Mouse (Mus musculus): Measurements from ENCODE around the gene Knstrn. TPM values are rescaled to one million over a fixed set of nuclear protein-coding genes. Genes with fewer than 3 reads are reported as not detected.

The Knstrn gene
- polyA plus RNA-seq (2017; shearing (Covaris generic)), result 10 to 100 TPM; 23.7 to 30.8 TPM

DNA sequence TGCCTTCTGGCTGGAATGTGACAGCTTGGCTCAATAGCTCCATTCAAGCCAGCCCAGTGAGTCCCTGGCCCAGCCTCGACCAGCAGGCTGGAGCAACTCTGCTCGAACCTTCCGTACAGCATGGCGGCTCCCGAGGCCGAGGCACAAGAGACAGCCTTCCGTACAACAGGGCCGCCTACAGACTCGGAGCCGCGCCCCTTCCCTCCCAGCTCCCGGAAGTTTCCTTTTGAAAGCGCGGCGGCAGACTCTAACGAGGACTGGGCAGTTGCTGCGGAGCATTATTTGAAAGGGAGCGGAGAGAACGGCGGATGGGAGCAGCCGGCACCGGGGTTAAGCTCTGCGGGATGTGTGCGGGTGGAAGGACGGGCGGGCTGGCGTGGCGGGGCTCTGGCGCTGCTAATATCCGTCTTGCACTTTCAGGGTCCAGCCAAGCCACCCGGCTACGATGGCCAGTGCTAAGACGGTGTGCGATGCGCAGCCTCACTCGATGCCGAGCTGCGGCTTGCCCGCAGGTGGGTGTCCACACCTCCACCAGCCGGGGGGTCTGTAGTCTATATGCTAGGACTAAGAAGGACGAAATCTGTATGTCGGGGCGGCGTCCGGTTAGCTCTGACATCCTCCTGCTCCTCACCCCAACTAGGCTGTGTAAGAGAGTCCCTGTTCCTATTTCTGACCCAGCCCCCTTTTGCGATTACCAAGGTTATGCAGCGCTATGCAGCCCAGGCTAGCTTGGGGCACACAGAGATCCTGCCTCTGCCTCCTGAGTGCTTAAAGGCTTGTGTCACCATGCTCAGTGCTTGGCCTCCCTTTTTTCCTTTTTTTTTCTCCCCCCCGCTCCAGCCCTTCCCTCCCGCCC lies at the start of gene Knstrn:
TSS of gene Knstrn (plus strand) at position 23 of the 856 bp plus-strand sequence.
- peak; percentile 100 for ATAC-seq

DNA sequence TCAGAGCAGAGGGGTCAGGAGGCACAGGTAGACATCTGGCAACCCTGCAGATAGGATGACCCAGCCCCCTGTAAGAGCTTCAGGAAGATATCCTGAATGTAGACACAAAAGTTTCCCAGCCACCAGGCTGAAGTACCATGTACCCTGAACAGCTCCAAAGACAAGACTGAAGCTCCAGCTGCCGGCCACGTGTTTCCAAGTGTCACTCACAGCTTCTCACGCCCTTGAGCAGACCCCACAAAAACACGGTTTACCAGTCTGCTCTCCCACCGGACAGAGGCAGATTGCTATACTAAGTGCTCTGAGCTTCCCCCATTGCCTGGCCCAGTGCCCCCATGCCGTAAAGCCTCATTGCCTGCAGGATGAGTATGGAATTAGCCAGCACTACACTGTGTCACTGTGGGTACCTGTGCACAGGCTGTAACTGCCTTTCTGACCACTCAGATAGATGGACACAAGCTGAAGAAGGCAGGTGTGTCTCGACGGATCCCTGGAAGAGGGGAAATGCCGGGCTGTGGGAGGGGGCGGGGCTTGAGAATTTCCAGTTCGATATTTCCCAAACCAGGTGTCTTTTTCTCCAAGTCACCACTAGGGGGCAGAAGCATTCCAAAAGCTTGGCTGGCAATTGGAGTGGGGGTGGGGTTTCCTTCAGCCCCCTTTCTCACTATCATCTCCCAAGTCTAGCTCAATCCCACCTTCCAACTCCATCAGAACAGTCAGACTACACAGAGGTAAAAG lies 49.5 kb upstream of the Knstrn start:
- no peak for ATAC-seq

DNA sequence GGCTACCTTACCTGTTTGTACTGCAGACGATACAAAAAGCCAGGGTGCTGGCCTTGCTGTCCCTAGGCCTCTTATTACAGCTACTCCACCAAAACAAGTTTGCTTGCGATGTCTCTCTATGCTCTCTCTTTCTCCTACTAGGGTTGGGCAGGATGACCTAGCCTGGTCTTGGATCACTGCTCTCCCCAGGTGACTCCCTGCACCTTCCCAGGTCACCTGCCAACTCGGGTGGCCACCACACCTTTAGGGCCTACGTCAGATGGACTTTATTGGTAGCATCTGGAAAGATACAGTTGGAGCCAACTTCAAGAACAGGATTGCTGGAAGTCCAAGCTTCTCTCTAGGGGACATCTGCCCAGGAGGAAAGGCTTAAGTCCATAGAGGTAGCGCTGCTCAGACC lies 48.9 kb upstream of the Knstrn start:
- ATAC-seq, result no peak

DNA sequence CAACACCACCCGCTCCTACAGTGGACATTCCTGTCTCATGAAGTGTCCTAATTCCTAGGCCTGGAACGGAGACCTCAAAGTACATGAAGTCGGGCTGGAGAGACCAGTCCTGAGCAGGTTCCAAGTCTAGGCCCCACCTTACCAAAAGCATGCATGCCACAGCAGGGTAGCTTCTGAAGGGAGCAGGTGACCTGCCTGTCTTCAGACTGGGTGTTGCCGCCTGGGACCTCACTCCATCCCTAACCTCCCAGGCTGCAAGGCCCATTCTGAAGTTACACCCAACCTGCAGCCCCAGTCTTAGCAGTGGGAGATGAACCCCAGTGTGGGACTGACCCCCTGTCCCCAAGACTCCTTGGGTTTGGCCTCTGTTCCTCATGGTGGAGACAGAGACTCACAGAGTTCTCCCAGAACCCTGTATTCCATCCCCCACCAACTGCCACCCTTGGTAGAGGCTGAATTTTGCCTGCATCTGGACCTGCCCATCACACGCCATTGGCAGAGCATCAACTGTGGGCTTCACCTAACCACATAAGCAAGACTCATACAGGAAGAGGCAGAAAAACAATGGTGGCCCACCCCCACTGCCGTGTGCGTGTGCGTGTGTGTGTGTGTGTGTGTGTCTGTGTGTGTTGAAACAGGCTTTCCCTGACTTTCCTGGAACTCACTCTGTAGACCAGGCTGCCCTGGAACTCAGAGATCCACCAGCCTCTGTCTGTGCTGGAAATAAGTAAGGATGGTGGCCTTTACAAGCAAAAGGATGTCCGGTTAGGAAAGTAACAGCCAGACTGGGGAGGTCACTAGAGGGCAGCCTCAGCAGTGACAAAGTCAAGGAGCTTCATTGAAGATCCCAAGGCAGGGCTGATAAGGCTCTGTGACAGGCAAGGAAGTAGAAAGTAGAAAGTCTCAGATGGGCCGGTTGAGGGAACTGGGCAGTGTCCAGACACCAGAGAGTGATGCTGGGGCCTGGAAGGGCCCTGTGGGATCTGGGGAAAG lies 47.5 kb upstream of the Knstrn start:
- no peak for ATAC-seq

DNA sequence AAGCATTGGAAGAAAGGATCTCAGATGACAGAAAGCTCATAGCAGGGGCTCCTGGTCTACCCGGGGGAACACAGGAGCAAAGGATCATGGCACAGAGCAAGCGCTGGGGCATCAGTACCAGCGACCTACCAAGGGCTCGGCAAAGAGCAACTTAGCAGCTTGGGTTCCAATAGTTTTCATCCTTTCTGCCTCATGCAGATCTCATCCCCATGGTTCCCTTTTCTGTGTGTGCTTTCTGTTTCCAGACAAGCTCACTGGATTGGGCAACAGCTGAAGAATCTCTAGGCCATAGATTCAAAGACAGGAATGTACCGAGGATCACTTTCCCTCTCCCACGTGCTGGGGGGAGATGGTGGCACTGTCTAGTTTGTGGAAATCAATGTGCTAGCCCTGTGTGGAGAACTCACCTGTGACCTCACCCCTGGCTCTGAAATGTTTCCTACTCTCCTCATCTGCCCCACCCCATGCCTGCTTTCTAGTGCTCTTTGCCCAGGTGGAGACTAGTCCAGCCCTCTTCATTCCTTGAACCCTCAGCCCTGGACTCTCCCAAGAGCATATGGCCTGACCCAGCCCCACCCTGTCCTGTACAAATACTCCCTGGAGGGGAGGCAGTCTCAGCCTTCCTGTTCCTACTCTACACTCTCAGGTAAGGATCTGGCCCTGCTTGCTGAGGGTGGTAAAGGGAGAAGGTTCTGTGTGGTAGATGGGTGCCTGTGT lies 41.5 kb upstream of the Knstrn start, which contains the start of gene Phgr1:
TSS of gene Phgr1 (plus strand) at position 612 of the 717 bp plus-strand sequence.
- ATAC-seq, result no peak

DNA sequence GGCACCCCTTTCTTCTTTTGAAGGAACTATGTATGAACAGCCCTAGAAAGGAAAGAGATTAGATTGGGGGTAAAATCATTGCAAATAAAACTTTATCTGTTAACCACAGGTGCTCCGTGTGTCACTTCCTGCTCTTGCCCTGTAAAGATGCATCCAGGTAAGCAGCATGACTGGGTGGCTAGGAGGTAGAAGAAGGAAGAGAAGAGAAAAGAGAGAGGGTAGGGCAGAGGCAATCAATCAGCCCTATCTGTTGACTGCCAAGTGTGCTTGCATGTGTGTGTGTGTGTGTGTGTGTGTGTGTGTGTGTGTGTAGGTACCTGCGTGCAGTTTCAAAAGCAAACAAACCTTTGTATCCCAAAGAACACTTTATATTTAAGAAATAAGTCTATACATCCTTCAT lies 39.3 kb upstream of the Knstrn start:
- ATAC-seq, result no peak

DNA sequence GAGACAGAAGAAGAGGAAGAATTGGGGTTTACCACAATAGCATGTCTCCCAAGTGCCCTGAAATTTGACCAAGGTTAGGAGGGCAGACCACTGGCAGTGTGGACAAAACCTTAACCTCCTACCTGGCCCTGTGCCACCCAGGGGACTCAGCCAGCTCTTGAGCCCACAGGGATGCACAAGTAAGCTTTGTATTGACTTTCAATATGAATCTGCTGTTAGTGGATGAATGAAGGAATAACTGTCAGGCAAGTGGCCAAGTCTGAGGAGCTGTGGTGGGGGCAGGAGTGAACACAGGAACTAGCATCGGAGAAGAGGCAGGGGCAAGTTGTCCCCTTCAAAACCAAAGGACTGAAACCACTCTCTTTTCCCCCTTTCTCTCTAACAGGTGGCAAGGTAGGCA lies 38.4 kb upstream of the Knstrn start:
- ATAC-seq, result no peak

DNA sequence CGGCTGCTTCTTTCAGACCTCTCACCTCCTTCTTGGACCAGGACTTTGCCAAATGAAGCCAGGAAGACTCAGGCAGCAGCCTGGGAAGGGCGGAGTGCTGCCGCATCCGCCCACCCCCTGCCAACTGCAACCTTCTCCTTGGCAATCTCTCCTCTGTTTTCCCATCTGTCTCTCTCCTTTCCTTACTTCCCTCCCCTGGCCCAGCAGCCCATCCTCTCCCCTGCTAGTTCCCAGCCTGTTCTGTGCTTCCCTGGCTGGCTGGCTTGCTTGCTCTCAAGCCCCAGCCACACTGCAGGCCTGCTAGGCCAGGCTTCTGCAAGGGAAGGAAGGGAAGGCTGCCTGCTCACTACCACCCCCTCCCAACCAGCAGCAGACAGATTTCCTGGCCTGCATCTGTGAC lies 38.0 kb upstream of the Knstrn start:
- no peak for ATAC-seq

DNA sequence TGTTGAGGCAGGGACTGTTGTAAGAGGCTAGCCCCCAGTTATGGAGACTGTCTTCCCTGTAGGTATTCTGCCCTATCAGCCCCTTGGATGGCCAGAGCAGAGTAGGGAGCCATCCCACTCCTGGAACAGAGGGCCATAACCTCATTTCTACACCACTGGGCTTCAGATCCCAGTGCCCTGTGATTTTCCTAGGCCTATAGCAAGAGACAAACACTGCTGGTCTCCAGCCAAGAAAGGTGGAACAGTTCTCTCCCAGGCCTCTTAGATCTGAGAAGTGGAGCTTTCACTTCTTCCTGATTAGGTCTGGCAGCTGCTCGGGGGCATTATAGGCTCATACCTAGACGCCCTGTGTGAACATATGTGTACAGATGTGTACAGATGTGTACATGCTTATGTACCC lies 37.5 kb upstream of the Knstrn start:
- ATAC-seq, result no peak

DNA sequence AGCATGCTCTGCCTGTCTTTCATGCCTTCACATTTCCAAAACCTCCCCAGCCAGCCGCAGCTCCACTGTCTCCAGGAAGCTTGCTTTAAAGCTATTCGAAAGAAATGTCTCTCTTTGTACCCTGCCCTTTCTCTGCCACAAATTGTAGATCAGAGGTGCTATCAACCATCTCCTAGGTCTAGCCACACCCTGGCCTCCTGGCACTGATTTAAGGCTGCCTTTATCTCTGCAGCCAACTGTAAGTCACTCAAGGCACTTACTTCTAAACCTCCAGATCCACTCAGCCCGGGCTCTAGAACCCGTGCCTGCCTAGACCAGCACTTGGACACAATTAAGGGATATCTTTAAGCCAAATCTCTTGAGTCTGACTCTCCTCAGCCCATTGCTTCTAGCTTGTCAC lies 35.4 kb upstream of the Knstrn start:
- no peak for ATAC-seq

DNA sequence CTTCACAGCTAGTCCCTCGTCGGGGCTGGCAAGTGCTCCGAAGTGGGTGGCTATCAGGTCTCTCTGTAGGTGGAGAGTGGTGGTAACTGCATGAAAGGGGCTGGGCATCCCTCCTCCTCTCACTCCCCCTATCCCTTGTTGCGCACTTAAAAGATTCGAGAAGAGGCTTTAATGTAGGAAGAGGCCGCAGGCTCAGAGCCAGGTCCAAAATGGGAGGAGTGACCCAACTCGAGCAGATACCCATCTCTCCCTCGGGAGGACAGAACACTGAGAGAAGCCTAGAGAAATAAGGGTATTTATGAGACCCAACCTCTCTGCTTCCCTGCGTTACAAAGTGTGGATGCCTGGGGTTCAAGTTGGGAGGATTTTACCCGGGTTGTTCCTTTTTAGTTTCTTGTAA lies 34.7 kb upstream of the Knstrn start:
- ATAC-seq, result no peak

DNA sequence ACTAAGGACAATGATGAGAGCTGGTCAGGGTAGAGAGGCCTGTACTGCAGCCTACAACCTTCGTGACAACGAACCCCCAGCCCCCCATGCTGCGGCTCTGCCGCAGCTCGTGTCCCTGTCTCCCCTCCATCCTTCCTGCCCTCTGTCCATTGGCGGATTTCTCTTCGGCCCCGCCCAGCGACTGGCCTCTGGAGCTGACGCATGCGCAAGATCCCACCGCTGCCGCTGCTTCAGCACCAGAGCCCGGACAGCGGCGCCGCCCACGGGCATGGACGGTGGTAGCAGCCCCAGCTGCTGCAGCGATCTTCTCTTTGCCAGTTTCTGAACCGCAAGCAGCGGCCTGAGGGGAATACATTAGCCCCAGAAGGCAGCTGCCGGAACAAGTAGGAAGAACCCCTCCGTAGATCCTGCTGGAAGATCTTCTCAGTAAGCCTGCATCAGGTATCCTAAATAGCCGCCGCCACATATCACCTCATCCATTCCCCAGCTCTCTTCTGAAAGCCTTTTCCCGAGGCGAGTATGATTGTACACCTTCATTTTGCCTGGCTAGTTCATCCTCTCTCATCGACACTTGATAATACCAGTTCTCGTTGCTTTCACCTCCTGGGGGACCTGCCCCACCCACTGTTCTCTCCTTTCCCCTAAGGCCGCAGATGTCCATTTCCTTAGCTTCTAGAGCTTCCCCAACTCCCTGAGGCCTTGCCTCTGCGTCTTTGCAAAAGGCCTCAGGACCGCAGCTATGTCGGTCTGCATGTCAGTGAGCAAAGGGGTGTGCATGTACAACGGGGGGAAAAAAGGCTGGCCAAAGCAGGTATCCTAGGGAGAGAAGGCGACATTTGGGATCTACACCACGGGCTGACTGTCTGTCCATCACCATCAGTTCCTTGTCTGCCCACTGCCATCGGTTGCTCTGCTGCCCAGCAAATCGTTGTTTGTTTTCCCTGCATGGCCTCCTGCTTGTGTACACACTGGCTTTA lies 34.0 kb upstream of the Knstrn start, which contains the start of gene Disp2:
TSS of gene Disp2 (plus strand) at position 216 of the 977 bp plus-strand sequence.
- no peak for ATAC-seq

DNA sequence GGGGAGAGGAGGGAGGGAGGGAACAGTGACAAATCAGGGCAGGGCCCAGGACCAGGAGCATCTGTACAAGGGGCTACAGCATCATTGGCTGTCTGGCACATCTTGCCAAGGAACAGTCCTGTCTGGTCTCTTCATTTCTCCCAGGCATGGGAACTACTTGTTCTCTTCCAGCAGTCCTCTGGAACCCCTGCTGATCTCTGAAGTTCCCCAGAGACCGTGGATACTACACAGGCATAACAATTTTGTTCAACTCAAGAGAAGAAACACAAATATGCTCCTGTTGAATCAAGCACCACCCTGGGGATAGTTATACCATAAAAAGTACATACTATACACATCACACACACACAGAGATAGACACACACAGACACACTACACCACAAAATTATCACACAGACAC lies 32.7 kb upstream of the Knstrn start:
- no peak for ATAC-seq

DNA sequence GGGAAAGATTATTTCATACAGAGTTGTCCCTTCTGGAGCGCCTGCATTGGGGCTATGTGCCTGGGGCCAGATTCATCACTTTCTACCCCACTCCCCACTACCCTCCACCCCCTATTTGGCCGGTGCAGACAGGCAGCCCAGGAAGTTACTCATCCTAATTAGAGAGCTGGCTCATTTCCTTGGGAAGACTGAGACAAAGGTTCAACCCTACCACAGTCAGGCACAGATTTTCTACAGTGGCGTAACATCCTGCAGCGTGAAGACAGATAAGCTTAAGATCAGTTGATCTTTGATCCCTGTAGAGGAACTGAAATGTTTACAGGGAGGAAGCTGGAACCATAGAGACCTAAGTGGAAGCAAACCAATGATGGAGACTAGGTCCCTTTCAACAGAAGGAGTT lies 31.5 kb upstream of the Knstrn start:
- no peak for ATAC-seq

DNA sequence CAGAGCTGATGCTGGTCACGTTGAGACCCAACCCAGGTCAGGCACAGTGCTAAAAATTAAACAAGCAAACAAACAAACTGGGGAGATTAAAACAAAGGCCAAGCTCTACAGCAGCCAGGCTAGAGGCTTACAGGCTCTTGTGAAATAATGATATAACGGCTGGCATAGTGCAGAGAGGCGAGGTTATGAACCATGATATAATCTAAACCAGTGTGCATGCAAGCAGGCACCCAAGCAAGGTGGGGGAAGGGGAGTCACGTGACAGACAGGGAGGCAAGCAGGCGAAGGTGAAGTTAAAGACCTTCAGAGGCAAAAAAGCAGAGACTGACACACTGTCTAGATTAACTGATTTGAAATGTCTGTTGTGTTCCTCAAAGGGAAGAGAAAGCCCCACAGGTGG lies 30.7 kb upstream of the Knstrn start:
- no peak for ATAC-seq

DNA sequence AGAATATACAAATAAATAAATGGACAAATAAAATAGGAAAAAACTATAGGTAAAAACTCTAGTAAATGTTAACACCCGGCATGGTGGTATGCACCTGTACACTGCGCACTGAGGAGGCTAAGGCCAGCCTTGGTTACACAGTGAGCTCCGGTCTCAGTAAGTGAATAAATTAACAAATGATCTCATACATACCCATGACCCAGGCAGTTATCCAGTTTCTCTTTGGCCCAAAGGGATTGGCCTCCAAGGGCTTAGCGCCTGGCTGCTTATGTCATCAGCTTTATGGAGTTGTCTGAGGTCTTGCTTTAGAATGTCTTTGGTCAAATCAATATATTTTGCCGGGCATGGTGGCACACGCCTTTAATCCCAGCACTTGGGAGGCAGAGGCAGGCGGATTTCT lies 30.1 kb upstream of the Knstrn start:
- ATAC-seq, result no peak

DNA sequence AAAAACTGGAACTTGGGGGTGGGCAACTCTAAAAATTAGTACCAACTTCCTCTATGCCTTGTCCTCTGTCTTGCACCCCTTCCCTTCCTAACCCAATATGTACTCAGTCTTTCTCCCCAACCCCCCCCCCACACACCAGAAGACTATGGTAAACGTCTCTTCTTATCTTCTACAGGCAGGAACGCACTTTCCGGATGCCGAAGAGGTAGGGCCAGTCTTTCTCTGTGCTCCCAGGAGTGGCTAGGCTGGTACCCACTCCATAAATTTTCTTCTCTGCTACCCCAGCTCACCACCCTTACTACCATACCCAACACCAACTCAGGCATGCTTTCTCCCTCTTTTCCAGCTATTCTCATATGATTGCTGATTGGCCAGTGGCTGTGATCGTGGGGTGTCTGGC lies 27.3 kb upstream of the Knstrn start:
- ATAC-seq, result no peak

DNA sequence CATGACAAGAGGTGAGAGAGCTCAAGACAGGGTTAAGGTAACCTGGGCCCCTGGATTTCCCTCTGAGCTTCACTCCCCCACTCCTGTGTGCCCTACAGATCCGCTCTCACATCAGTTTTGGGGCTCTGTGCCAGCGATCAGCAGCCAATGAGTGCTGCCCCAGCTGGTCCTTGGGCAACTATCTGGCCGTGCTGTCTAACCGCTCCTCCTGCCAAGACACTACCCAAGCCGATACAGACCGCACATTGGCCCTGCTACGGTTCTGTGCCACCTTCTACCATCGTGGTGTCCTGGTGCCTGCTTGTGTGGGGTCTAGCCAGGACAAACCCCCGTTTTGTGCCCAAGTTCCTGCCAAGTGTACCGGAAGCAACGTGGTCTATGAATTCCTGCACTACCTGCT lies 24.3 kb upstream of the Knstrn start:
- ATAC-seq, result no peak

DNA sequence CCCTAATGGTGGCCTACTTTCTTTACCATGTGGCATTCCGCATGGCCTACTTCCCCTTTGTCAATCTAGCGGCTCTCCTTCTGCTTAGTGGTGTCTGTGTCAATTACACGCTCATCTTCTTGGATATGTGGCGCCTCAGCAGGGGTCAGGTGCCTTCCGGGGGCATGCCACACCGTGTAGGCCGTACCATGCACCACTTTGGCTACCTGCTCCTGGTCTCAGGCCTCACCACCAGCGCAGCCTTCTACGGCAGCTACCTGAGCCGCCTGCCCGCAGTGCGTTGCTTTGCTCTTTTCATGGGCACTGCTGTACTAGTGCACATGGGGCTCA lies 23.6 kb upstream of the Knstrn start:
- no peak for ATAC-seq

DNA sequence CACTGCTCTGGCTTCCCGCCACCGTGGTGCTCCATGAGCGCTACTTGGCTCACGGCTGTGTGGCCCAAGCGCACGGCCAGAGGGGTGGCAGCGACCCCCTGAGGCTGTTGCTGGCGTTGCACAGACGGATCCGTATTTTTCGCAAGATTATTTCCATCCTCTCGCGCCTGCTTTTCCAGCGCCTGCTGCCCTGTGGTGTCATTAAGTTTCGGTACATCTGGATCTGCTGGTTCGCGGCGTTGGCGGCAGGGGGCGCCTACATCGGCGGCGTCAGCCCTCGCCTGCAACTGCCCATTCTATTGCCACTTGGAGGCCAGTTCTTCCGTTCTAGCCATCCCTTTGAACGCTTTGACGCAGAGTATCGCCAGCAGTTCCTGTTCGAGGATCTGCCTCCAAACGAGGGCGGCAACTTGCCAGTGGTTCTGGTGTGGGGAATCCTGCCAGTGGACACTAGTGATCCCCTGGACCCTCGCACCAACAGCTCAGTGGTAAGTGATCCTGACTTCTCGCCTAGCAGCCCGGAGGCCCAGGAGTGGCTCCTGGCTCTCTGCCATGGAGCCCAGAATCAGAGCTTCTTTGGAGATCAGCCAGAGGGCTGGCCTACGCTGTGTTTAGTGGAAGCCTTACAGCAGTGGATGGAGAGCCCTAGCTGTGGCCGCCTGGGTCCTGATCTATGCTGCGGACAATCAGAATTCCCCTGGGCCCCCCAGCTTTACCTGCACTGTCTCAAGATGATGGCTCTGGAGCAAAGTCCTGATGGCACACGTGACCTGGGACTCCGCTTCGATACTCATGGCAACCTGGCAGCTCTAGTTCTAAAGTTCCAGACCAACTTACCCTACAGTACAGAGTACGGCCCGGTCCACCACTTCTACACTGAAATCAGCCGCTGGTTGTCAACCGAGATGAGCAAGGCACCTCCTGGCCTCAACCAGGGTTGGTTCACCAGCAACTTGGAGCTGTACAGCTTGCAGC lies 23.0 kb upstream of the Knstrn start:
- no peak for ATAC-seq

Data from activated CD4-positive, CD25-positive, alpha-beta regulatory T cell, adult 4 months (primary cell).